Mouse (Mus musculus): ENCODE measurements around the gene 2700097O09Rik. TPM values are rescaled to one million over a fixed set of nuclear protein-coding genes. Genes with fewer than 3 reads are reported as not detected.

The 2700097O09Rik gene
- polyA plus RNA-seq, 1 experiment from 2014 or later = 25.3 TPM

- no peak for ATAC-seq (ENCODE audit: extremely low read depth, insufficient number of reproducible peaks, low FRiP score, low TSS enrichment)
- WGBS = 34% methylated on average over 6 of the region's 6 CpGs
- Histone ChIP-seq H3K4me2 (no peak overlapping the region), H3K27ac (replicated peaks) (no peak overlapping the region), H3K36me3 (peaks cover 41% of the 10 kb centered on the region), H3K4me3 (no peak overlapping the region), H3K9ac (no peak overlapping the region), H3K9me3 (no peaks in the 10 kb centered on the region), H3K4me1 (peaks cover 24% of the 10 kb centered on the region), H3K27me3 (replicated peaks) (no peaks in the 10 kb centered on the region)
These were observed 19.6 kb downstream of the 2700097O09Rik start for GRCm38 (mm10) chr12:55060212-55060898.

- no peak overlapping the region for H3K4me3 ChIP-seq
- ATAC-seq (ENCODE audit: extremely low read depth, insufficient number of reproducible peaks, low FRiP score, low TSS enrichment) = no peak
- no peak overlapping the region for H3K4me2 ChIP-seq
These were observed 20.1 kb downstream of the 2700097O09Rik start for GRCm38 (mm10) chr12:55059812-55060211.

GRCm38 (mm10) chr12:55058865-55059615 is 20.9 kb downstream of the 2700097O09Rik start:
- Histone ChIP-seq H3K4me3 (no peak overlapping the region), H3K4me1 (peaks cover 24% of the 10 kb centered on the region), H3K9ac (no peak overlapping the region), H3K9me3 (no peaks in the 10 kb centered on the region), H3K27me3 (replicated peaks) (no peaks in the 10 kb centered on the region), H3K27ac (replicated peaks) (no peak overlapping the region), H3K36me3 (peaks cover 36% of the 10 kb centered on the region), H3K4me2 (no peak overlapping the region)
- no peak for ATAC-seq (ENCODE audit: extremely low read depth, insufficient number of reproducible peaks, low FRiP score, low TSS enrichment)
- WGBS = 55% methylated on average over 6 of the region's 6 CpGs

More at GRCm38 (mm10) chr12:55059812-55060211, 20.1 kb downstream of the 2700097O09Rik start:
- H3K36me3 ChIP-seq = peaks cover 41% of the 10 kb centered on the region
- no peaks in the 10 kb centered on the region for H3K27me3 ChIP-seq (replicated peaks)
- H3K9me3 ChIP-seq = no peaks in the 10 kb centered on the region
- H3K9ac ChIP-seq = no peak overlapping the region
- H3K4me1 ChIP-seq = peaks cover 24% of the 10 kb centered on the region
- H3K27ac ChIP-seq (replicated peaks) = no peak overlapping the region
- WGBS = 35% methylated on average over 3 of the region's 3 CpGs

- H3K9me3 ChIP-seq = no peaks in the 10 kb centered on the region
- WGBS = 63% methylated on average over 2 of the region's 2 CpGs
- no peak for ATAC-seq (ENCODE audit: extremely low read depth, insufficient number of reproducible peaks, low FRiP score, low TSS enrichment)
These were observed 23.2 kb downstream of the 2700097O09Rik start for GRCm38 (mm10) chr12:55056703-55057102.

GRCm38 (mm10) chr12:55054551-55055241 is 25.2 kb downstream of the 2700097O09Rik start:
- H3K9ac ChIP-seq = no peak overlapping the region
- no peaks in the 10 kb centered on the region for H3K9me3 ChIP-seq
- no peak overlapping the region for H3K4me2 ChIP-seq
- H3K36me3 ChIP-seq = peaks cover 41% of the 10 kb centered on the region
- H3K4me3 ChIP-seq = no peak overlapping the region
- ATAC-seq (ENCODE audit: extremely low read depth, insufficient number of reproducible peaks, low FRiP score, low TSS enrichment) = no peak
- 75% methylated on average over 2 of the region's 2 CpGs for WGBS
- H3K27ac ChIP-seq (replicated peaks) = no peak overlapping the region
- peaks cover 26% of the 10 kb centered on the region for H3K4me1 ChIP-seq
- no peaks in the 10 kb centered on the region for H3K27me3 ChIP-seq (replicated peaks)

More at GRCm38 (mm10) chr12:55056703-55057102, 23.2 kb downstream of the 2700097O09Rik start:
- Histone ChIP-seq H3K4me3 (no peak overlapping the region), H3K4me1 (peaks cover 32% of the 10 kb centered on the region), H3K4me2 (no peak overlapping the region), H3K27ac (replicated peaks) (no peak overlapping the region), H3K36me3 (peaks cover 41% of the 10 kb centered on the region), H3K27me3 (replicated peaks) (no peaks in the 10 kb centered on the region), H3K9ac (no peak overlapping the region)

- 87% methylated on average over 7 of the region's 7 CpGs for WGBS
- peaks cover 36% of the 10 kb centered on the region for H3K36me3 ChIP-seq
- H3K9me3 ChIP-seq = no peaks in the 10 kb centered on the region
- H3K27me3 ChIP-seq (replicated peaks) = no peaks in the 10 kb centered on the region
- H3K9ac ChIP-seq = no peak overlapping the region
- H3K4me3 ChIP-seq = no peak overlapping the region
- H3K4me1 ChIP-seq = peaks cover 17% of the 10 kb centered on the region
- no peak overlapping the region for H3K4me2 ChIP-seq
- no peak overlapping the region for H3K27ac ChIP-seq (replicated peaks)
- ATAC-seq (ENCODE audit: extremely low read depth, insufficient number of reproducible peaks, low FRiP score, low TSS enrichment) = no peak
These were observed 26.6 kb downstream of the 2700097O09Rik start for GRCm38 (mm10) chr12:55053267-55053666.

GRCm38 (mm10) chr12:55051210-55052173 is 28.4 kb downstream of the 2700097O09Rik start:
- WGBS = 60% methylated on average over 8 of the region's 8 CpGs
- Histone ChIP-seq H3K36me3 (peaks cover 37% of the 10 kb centered on the region), H3K9ac (no peak overlapping the region), H3K4me3 (no peak overlapping the region), H3K4me2 (peak overlapping the region; percentile 0; the same call in 1 of the 2 replicates), H3K27ac (replicated peaks) (no peak overlapping the region), H3K27me3 (replicated peaks) (no peaks in the 10 kb centered on the region), H3K4me1 (peaks cover 17% of the 10 kb centered on the region), H3K9me3 (no peaks in the 10 kb centered on the region)
- no peak for ATAC-seq (ENCODE audit: extremely low read depth, insufficient number of reproducible peaks, low FRiP score, low TSS enrichment)

GRCm38 (mm10) chr12:55049731-55050353 is 30.1 kb downstream of the 2700097O09Rik start:
- Histone ChIP-seq H3K27me3 (replicated peaks) (no peaks in the 10 kb centered on the region), H3K9ac (no peak overlapping the region), H3K4me3 (no peak overlapping the region), H3K4me2 (no peak overlapping the region), H3K9me3 (no peaks in the 10 kb centered on the region), H3K36me3 (peaks cover 47% of the 10 kb centered on the region), H3K27ac (replicated peaks) (no peak overlapping the region), H3K4me1 (peaks cover 17% of the 10 kb centered on the region)
- WGBS = 90% methylated on average over 8 of the region's 8 CpGs
- ATAC-seq (ENCODE audit: extremely low read depth, insufficient number of reproducible peaks, low FRiP score, low TSS enrichment) = no peak

- no peak overlapping the region for H3K9ac ChIP-seq
- whole genome bisulfite sequencing = 62% methylated on average over 15 of the region's 15 CpGs
- no peak overlapping the region for H3K27ac ChIP-seq (replicated peaks)
- H3K9me3 ChIP-seq = no peaks in the 10 kb centered on the region
- H3K36me3 ChIP-seq = peaks cover 21% of the 10 kb centered on the region
- no peak for ATAC-seq (ENCODE audit: extremely low read depth, insufficient number of reproducible peaks, low FRiP score, low TSS enrichment)
- H3K4me3 ChIP-seq = no peak overlapping the region
- no peaks in the 10 kb centered on the region for H3K27me3 ChIP-seq (replicated peaks)
- no peaks in the 10 kb centered on the region for H3K4me1 ChIP-seq
- H3K4me2 ChIP-seq = no peak overlapping the region
These were observed 38.9 kb downstream of the 2700097O09Rik start for GRCm38 (mm10) chr12:55041011-55041410.

- Histone ChIP-seq H3K9me3 (no peaks in the 10 kb centered on the region), H3K4me2 (no peak overlapping the region), H3K4me1 (no peaks in the 10 kb centered on the region), H3K36me3 (no peaks in the 10 kb centered on the region), H3K27me3 (replicated peaks) (no peaks in the 10 kb centered on the region), H3K9ac (no peak overlapping the region), H3K4me3 (no peak overlapping the region), H3K27ac (replicated peaks) (no peak overlapping the region)
- ATAC-seq (ENCODE audit: extremely low read depth, insufficient number of reproducible peaks, low FRiP score, low TSS enrichment) = no peak
- 29% methylated on average over 3 of the region's 3 CpGs for WGBS
These were observed 52.8 kb downstream of the 2700097O09Rik start for GRCm38 (mm10) chr12:55027088-55027487.

All from heart, embryonic 13.5 days (tissue).